Mouse (Mus musculus) layer of hippocampus, postnatal 36 days (tissue): ENCODE measurements around the gene Ifnar2. TPM values are rescaled to one million over a fixed set of nuclear protein-coding genes. Genes with fewer than 3 reads are reported as not detected.

Experiments used
- DNase-seq, 2 experiments: peaks; one replicate each; pipeline ENCODE4 v3.0.0; 2022
- total RNA-seq, 2 experiments: library from RNA; stranded (reverse); gene quantifications; 2 replicates each; pipeline ENCODE4 v1.2.3; 2021

Ifnar2 gene
- total RNA-seq, 2 experiments from 2014 or later = 20.6 to 23.0 TPM

GRCm38 (mm10) chr16:91359531-91359930 is 13.1 kb upstream of the Ifnar2 start:
- no peak for DNase-seq

DNA sequence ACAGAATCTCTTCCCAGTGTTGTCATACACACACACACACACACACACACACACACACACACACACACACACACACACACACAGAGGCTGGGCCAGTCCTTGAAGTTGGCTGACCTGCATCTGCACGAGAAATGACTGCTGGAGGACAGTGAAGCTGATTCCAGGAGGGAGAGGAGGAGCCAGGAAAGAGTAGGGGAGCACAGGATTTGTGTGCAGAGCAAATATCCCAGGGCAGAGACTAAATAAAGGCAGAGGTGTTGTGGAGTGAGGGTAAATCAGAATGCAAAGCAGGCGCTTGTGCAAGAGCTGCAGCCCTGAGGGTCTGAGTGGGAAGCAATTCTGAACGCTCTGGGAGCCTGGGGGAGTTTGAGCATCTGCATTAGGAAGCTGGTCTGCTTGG is 12.4 kb upstream of the Ifnar2 start:
- DNase-seq = no peak

- DNase-seq = no peak
Measured at GRCm38 (mm10) chr16:91362006-91362405, 10.6 kb upstream of the Ifnar2 start.

GRCm38 (mm10) chr16:91362616-91363272 is 9.8 kb upstream of the Ifnar2 start:
- no peak for DNase-seq

- DNase-seq = no peak
Measured at GRCm38 (mm10) chr16:91363483-91363882, 9.1 kb upstream of the Ifnar2 start.

DNA sequence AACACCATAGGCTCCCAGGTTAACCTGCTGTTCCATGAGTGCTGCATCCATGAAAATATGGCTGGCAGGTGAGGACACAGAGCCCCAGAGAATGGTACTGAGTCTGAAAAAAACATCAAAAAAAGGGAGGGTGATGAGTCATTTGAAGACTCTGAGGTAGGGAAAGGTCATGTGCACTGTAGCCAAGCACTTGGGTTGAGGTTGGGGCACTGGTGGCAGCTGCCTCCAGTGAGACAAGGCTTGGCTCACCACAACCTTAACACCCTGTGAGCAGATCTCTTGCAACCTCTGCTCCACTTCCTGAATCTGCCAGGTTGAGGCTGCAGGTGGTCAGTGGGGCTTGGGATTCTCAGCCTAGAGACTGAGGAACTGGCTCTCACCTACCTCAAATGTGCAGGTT is 6.0 kb upstream of the Ifnar2 start:
- no peak for DNase-seq

- no peak for DNase-seq
Measured at GRCm38 (mm10) chr16:91367066-91367465, 5.5 kb upstream of the Ifnar2 start.

DNA sequence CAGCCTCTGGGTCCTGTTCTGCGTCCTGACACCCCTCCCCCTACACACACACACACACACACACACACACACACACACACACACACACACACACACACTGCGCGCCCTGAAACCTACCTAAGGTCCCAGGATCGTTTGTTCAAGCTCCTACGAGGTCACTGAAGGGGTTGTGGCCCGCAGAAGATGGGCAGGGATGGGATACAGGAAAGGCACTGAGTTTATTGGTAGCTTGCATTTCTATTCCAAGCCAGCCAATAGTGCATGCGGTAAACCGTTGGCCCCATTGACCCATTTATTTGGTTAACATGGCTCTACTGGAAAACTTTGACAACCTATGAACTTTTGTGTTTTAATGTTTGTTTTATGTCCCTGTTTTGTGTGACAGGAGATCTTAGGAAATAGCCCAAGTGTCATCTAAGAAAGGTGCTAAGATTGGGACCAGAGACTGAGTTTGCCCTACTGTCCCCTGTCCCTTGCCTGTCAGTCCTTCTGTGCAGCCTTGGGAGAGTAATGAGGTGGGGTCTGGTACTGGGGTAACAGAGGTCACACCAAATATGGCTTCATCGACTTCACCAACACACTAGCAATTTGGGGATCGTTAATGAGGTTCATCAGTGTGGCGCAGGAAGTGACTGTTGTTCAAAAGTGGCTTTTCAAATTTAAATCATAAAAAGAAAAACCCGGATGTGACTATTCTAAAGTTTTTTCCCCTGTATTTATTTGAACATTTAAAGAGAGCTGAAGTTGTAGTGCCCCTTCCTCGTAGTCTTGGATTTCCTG is 1.1 kb downstream of the Ifnar2 start:
- DNase-seq = no peak

DNA sequence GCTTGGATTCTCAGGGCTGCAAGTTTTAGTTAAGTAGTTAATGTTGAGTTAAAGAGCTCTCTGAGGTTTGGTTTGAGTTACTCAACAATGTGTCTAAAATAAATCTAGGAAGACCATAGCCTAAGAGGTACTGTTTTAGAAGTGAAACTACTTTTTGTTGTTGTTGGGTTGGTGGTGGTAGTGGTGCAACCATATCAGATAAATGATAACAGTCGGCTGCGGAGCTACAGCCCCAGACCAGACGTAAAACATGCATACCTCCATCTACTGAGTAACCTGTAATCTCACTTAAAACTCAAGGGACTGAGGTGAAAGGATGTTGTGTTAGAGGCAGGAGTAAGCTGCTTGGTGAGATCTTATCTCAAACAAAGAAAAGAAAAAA is 1.7 kb downstream of the Ifnar2 start:
- DNase-seq = no peak

GRCm38 (mm10) chr16:91376701-91377100 is 4.1 kb downstream of the Ifnar2 start:
- DNase-seq = no peak

DNA sequence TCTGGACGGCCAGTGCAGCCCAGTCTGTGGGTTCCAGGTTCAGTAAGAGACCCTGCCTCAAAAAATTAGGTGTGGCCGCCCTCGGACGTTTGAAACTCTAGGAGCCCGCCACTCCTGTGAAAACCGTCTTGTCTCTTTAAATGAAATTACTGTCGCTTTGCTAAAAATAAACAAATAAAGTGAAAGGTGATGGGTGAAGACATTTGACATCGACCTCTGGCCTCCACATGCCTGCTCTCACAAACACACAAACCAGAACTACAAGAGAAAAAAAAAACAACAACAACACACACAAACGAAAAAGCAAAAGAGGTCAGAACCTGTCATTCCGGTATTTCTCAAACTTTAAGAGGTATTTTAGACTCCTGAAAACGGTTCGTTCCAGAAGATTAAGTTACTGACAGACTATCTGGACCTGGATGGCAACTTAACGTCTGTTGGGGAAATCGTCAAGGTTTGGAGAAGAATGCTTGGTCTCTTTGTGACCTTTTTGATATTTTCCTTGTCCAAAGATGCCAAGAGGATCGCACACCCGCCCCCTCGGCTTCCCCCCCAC is 5.9 kb downstream of the Ifnar2 start:
- DNase-seq = no peak

DNA sequence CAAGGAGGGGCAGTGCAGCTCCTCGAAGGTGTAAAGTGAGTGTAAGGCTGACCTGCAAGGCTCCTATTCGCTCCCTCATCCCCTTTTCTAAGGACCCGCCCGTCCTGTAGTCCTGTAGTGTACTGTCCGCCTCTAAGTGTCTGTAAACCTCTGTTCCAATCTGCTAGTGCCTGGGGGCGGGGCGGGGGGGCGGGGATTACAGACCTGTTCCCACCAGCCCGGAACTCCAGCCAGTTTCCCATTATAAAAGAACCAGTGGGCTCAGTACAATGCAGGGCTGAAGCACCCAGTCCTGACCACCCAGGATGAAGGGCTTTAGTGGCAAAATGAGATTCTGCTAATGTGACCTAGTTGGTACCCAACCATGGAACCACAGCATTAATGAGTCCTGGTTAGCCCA is 6.4 kb downstream of the Ifnar2 start:
- no peak for DNase-seq

- no peak for DNase-seq
Measured at GRCm38 (mm10) chr16:91379412-91379811, 6.8 kb downstream of the Ifnar2 start.

DNA sequence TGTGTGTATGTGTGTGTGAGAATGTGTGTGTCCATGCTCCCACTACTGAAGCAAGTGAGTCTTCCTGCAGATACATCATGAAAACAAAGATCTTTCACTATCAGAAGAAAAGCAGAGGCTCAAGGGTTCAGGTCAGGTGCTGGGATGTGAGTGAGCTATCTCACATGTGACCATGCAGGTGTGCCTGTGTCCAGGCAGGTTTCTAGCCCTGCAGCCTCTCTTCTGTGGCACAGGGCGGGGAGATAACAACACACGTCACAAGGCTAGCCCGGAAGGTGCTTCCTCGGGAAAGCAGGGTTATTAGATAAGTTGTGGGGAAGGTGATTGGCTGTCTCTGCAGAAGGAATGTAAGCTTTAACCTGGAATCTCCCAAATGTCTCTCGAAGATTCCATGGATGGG is 7.6 kb downstream of the Ifnar2 start:
- no peak for DNase-seq

- no peak for DNase-seq
Measured at GRCm38 (mm10) chr16:91381606-91382005, 9.0 kb downstream of the Ifnar2 start.

DNA sequence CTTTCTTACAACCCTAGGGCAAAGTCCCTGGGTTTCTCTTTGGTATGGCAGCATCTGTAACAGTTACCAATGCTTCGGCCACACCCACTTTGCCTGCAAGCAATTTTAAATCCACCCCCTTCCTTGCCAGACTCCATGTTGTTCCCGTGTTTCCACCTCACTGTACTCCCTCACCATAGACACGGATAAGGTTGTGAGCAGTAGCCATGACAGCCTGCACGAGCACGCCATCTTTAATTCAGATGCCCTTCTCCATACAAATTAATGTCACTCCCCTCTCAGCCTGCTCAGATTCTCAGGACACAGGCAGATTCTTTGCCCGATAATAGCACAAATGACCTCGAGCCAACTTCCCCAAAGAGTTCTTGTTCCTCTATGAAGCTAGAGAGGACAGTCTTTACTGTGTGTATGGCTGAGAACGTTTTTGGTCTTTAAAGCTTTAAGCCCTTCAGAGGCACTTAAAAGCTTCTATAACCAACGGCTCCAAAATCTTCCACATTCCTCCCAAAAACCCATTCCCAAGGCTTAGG is 9.7 kb downstream of the Ifnar2 start:
- no peak for DNase-seq

GRCm38 (mm10) chr16:91384221-91384620 is 11.6 kb downstream of the Ifnar2 start:
- no peak for DNase-seq

DNA sequence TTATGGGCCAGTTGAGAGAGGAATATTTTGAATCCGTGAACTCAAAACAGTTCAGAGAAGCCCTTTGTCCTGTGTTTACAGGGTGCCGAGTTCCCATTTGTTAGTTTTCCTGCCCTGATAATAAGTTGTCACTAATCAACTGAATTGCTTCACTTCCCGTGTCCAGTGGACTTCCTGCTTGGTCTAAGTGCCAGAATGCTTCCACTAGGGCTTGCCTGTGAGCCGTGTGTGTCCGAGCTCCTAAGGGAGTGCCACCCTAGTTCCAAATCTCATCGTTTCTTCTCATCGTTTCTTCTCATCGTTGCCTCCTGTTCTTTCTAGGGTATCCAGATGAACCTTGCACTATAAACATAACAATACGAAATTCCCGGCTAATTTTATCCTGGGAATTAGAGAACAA is 13.0 kb downstream of the Ifnar2 start:
- DNase-seq = no peak

DNA sequence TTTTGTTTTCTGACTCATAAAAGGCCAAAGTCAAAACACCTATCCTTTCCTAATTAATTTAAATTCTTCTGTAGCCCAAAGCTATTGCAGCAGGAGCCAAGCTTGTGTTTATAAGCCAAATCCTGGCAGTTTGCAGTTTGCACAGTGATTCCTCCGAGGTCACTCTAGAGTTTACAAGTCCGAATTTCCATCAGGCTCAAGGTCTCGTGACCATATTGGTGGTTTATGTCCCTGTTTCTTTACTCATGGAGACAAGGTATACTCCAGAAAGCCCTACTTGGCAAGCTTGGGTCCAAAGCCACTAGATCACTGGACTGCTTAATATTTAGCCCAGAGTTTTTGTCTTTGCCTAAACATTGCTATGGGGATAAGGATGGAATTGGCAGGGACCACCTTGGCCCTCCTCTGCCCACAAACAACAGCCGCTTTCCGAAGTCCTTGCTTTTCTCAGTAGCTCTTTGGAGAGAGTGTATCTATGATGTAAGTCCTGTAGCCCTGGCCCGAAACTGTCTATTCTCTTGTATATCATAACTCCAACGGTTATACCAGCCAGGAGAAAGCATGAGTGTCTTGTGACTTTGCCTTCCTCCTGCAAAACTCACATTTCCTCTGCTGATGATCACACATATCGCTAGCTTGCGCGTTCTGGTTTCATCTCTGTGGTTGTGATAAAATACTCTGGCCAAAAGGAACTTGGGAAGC is 14.0 kb downstream of the Ifnar2 start:
- no peak for DNase-seq

- no peak for DNase-seq
Measured at GRCm38 (mm10) chr16:91387121-91387486, 14.5 kb downstream of the Ifnar2 start.

- no peak for DNase-seq
Measured at GRCm38 (mm10) chr16:91390100-91390499, 17.5 kb downstream of the Ifnar2 start.

- no peak for DNase-seq
Measured at GRCm38 (mm10) chr16:91391421-91391820, 18.8 kb downstream of the Ifnar2 start, which contains the start of gene Gm21970. Gene Gm21970, plus strand, starts transcription at chr16:91391721.

- no peak for DNase-seq
Measured at GRCm38 (mm10) chr16:91394826-91395410, 22.3 kb downstream of the Ifnar2 start.
